Mouse (Mus musculus) spleen, postnatal 36 days (tissue): ENCODE data around the gene Cd59a.
A peak's percentile ranks its signal among the peaks of the same experiment; 100 is the strongest.
"Not testable (repeated sequence)": the region's sequence is repeated elsewhere in the genome, so short reads cannot be mapped to it uniquely, and the experiment has no call there.

ENCODE experiments used
- DNase-seq, 2 experiments: peaks; one replicate each; pipeline ENCODE4 v3.0.0; 2022; ENCODE audit warnings: low spot score in 2 of 2, mixed read lengths in 1 of 2

Gene Cd59a

DNA sequence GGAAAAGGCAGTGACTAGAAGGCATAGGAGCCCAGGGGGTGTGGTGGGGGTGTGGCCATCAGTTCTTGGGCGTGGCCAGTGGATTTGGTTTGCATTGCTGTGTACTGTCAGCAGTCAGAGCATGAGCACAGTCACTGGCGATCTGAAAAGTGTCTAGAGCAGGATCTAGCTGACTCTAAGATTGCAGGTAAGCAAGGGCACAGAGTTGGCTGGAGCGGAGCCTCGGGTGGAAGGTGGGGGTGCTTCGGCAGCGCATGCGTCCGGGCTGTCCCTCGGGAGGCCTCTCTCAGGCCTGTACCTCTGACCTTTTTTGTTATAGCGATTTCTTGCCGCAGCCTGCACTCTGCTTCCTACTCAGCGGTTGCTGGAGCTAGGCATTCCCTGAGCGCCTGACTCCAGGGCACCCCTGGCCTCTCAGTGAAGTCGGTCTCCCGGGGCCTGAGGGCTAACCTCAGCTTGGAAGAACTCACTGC, at the start of gene Cd59a:
TSS of gene Cd59a (plus strand) at position 61 of the 473 bp plus-strand sequence.
- peak; percentile 67 to 79 for DNase-seq

DNA sequence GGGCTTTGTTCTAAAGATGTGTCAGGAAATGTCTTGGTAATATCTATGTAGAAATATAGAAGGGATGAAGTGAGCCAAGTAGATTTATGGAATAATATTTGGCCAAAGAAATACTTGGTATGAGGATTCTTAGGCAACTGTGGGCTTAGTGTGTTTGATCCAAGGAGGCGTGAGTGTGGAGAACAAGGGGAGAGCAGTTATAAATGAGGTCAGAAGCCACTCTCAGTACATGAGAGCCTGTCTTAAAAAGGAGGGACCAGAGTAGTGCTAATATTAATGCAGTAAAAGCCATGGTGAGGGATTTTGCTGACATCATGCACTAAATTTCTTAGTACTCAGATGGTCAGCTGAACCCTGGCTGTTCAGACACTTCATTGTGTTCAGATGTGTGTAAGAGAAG, 37.2 kb upstream of the Cd59a start:
- no peak for DNase-seq

DNA sequence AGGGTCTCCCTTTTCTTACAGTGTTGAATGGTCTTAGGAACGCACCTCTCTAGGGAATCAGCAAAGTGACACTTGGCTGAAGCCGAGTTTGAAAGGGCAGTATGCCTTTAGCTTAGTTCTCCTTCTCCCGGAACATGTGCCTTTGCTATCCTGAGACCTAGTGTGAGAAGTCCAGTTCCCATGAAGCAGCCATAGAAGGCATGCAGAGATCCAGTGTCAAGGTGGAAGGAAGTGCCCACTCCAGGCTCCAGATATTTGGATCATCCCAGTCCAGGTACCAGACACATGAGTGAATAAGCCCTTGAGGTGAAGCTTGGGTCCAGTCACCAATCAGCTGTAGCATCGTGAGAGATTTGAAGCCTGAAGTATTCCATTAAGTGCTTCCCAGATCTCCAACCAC, 36.6 kb upstream of the Cd59a start:
- DNase-seq = no peak

DNA sequence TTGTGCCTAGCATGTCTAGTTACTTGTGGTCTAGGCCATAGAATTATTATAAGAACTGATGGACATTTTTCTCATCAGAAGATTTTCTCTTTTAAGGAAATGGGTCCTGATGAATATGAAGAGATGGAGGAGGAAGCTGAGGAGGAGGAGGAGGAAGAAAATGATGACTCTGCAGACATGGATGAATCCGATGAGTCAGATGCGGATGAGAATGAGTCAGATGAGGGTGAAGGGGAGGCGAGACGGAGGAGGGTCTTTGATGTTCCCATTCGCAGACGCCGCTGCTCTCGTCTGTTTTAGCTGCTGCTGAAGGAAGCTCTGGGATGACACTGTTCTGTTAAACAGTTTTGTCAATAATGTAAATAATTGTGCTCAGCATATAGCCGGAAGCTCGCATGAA, 35.8 kb upstream of the Cd59a start:
- DNase-seq = no peak

DNA sequence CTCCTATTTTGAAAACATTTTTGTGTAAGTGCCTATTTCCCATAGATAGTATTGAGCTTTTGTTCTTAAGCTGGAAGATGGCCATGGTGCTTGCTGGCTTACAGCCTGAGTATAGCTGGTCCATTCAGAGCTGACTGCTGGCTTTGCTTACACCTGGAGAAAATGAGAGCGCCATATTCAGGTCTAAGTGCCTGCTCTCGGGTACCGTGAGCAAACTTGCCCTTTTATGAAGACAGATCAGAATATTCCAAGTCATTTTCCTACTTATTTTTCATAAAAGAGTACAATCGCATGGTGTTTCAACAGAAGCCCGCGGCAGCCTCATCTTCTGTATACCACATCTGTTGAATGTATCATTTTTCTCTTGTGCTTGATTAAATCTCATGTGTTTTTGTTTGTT, 34.6 kb upstream of the Cd59a start:
- DNase-seq = no peak

DNA sequence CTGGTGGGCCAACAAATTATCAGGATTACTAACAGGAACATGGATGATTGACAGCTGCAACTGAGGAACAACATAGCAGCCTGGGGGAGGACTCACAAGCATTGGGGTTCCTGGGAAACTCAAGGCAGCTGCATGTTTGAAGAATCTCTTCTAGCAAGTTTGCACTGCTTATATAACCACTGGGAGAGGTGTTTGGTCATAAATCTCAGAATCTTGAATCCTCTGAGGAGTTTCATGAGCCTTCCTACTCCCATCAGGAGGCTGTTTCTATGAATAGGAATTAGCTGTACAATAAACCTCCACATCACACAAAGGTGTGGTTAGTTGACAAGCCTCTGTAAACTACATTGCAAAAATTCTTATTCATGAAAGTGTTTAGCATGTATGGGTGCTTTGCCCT, 32.9 kb upstream of the Cd59a start:
- no peak for DNase-seq

DNA sequence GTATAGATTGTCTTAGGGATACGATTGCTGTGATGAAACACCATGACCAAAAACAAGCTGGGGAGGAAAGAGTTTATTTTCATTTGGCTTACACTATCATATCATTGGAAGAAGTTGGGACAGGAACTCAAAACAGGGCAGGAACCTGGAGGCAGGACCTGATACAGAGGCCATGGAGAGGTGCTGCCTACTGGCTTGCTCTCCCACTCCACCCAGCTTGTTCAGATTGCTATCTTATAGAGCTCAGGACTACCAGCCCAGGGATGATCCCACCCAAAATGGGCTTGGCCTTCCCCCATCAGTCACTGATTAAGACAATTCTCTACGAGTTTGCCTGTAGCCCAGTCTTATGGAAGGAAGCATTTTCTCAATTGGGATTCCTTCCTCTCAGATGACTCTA, 31.4 kb upstream of the Cd59a start:
- no peak for DNase-seq

DNA sequence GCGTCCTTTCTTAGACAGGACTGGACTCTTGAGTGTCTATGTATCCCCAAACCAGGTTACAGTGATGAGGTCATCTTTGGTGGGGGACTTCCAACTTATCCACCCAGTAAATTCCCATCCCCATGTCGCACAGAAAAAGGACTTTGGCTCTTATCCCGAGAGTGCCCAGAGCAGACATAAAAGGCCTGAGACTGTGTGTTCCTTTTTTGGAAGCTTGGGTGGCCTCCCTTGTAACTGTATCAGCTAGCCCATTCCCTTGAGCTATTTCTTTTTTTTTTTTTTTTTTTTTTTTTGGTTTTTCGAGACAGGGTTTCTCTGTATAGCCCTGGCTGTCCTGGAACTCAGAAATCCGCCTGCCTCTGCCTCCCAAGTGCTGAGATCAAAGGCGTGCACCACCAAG, 30.1 kb upstream of the Cd59a start, which contains the start of gene Gm10912:
TSS of gene Gm10912 (plus strand) at position 301 of the 400 bp plus-strand sequence.
- not testable (repeated sequence) for DNase-seq

DNA sequence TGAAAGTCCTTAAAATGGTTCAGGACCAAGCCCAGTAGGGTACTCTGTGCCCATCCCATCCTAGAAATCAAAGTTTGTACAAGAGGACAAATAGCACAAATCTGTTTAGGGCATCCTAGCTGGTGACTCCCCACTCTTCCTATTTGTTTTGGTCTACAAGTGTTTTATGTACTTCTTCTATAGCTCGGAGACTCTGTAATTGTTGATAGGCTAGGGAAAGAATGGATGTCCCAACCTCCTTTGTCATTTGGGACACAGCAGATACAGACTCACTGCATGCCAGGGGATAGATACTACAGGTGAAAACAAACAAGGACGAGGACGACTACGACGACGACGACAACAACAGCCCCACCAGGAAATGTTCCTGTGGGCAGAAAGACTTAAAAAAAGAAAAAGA, 27.2 kb upstream of the Cd59a start, which contains the start of gene Gm10799:
TSS of gene Gm10799 (minus strand) at position 101 of the 400 bp plus-strand sequence.
- DNase-seq = not testable (repeated sequence)

DNA sequence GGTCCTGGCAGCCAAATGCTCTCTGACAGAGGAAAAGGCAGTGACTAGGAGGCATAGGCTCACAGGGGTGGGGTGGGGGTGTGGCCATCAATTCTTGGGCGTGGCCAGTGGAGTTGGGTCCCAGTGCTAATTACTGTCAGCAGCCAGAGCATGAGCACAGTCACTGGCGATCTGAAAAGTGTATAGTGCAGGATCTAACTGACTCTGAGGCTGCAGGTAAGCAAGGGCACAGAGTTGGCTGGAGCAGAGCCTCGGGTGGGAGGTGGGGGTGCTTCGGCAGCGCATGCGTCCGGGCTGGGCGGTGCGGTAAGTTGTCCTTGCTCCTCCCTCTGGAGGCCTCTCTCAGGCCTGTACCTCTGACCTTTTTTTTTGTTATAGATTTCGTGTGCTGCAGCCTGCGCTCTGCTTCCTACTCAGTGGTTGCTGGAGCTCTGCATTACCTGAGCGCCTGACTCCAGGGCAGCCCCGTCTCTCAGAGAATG, 25.9 kb upstream of the Cd59a start, which contains the start of gene Cd59b:
TSS of gene Cd59b (plus strand) at position 146 of the 482 bp plus-strand sequence.
- DNase-seq = peak; percentile 64 to 74

DNA sequence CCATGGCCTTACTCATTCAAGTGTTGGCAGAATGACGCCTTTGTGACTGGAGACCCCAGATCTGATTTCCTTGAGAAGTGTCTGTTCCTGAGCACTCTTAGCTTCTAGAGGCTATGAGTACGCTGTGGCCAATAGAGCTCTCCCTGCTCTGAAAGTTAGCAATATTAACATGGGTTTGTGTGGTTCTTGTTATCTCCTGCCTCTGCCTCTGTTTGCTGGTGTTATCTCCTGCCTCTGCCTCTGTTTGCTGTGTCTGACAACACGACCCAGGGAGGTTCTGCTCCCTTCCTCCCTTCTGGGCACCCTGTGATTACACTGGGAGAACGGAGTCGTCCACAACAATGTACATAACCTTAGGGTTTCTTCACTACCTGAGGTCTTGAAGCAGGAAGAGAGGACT, 17.3 kb upstream of the Cd59a start:
- peak in 1 of 2 experiments; percentile 21 for DNase-seq

DNA sequence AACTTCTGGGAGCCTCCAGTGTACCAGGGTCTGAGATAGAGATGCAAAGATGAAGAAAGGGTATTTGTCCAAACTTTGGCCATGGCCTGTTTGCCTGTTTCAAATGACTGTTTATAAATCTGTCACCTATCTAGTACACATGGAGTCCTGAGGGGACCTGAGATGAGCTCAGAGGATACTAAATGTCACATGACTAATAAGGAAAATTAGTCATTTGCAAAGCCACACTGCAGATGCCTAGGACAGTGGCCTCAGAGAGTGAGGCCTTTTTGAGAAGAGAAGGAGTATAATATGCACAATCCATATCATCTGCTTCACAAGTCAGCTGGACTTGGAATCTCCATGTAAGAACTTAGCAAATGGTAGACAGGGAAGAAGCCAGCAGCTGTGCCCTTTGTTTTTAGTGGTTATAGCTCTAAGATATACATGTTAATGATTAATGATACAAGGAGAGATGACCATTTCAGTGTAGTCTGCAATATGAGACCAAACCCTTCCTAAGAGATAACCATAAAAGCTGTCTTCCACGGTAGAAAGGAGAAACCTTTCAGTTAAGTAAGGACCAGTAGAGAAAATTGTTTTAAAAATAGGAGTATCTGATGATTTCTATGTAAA, 14.1 kb upstream of the Cd59a start:
- DNase-seq = not testable (repeated sequence)

DNA sequence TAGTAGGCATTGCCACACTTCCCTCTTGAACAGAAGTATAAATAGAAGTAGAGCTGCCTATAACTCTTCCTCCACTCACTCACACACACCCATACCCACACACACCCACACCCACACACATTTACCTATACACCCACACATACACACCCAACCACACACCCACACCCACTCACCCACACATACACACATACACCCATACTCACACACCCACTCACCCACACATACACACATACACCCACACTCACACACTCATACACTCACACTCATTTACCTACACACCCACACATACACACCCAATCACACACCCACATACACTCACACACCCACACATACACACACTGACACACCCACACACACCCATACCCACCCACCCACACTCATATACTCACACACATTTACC, 13.1 kb upstream of the Cd59a start:
- DNase-seq = no peak

DNA sequence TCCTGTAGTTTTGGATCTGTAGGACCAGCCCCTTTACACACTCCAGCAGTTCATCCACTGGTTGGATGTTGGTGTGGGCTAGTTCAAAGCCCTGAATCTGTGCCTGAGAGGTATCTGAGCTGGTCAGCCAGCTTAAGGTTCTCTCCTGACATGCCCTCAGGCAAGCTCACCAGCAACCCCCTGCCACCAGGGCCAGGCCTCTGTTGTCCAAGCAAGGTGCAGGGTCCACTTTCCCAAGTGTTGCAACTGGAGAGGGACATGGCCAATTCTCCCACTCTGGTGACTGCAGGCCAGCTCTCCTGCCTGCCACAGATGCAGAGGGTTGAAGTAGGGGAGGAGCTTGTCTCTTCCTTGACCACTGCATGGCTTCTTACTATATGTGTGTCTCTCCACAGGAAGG, 11.6 kb upstream of the Cd59a start:
- not testable (repeated sequence) for DNase-seq

DNA sequence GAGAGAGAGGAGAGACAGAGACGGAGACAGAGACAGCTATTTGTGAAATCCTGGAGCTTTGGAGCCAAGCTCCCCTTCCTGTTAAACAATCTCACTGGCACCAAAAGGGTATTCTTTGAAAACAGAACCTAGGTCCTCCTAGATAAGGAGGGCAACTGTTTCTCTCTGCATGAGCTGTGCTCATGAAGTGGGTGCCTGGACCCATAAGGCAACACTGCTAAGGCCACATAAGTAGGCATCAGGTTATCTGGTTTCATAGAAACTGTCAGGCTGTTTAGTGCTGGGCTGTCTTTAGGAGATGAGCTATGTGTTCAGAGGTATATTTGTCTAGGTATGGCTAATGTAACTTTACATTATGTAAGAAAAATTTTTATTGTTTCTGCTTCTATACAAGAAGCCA, 8.0 kb upstream of the Cd59a start:
- not testable (repeated sequence) for DNase-seq

DNA sequence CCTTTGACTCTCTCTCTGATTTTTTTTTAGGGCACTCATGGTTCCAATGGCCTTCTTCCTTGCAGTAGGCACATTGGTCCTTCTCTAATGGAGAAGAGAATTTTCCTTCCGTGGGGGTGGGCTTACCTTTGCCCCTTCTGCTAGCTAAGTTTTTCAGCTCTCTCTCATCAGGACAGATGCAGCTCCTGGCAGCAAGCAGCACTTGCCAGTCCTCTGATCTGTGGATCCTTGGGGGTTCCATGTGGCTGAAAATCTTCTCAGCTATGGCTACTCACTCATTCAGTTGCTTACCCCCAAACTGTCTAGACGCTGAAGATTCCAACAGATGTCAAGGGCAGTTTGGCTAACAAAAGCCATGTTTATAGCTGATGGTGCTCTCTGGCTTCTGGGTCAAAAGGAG, 2.3 kb upstream of the Cd59a start:
- no peak for DNase-seq

DNA sequence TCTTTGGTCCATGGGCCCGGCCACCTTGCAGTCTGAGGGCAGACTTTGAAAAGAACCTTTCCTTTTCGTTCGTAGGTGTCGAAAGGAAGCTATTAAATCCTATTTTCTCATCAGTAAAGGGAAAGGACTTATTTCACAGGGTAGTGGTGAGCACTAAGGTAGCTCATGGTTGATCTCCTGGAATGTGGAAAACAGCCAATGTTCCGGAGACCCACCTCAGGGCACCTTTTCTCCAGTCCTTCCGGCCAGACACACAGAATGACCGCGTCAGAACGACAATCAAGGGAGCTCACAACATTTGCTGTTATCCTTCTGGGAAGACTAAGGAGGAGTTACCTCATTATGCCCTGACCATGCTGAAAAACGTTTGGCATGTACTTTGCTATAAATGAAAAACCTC, 655 bp downstream of the Cd59a start:
- DNase-seq = no peak

DNA sequence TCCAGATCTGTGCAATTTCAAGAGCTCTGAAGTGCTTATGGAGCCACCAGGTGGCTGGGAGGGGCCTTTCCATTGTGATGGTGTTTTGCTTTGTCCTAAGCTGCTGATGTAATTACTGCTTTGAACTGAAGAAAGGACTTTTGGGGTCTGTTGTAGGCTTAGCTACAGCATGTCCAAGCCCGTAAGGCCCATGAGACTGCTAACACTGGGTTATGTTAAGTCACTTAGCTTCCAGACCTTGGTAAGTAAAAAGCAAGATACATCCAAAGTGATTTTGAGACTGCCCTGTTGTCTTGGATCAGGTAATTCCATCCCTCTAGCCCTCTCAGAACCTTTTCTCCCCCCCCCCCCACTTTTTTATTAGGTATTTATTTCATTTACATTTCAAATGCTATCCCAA, 1.2 kb downstream of the Cd59a start:
- DNase-seq = not testable (repeated sequence)

DNA sequence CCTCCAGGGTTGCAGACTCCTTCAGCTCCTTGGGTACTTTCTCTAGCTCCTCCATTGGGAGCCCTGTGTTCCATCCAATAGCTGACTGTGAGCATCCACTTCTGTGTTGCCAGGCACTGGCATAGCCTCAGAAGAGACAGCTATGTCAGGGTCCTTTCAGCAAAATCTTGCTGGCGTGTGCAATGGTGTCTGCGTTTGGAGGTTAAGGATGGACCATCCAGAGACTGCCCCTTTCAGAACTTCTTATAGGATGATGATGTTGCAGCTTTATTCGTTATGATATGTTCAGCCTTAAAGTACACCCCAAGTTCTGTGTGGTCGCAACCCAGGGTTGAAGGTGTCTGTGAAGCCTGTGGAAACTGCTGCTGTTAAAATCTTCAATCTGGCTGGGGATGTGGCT, 1.8 kb downstream of the Cd59a start:
- DNase-seq = not testable (repeated sequence)

DNA sequence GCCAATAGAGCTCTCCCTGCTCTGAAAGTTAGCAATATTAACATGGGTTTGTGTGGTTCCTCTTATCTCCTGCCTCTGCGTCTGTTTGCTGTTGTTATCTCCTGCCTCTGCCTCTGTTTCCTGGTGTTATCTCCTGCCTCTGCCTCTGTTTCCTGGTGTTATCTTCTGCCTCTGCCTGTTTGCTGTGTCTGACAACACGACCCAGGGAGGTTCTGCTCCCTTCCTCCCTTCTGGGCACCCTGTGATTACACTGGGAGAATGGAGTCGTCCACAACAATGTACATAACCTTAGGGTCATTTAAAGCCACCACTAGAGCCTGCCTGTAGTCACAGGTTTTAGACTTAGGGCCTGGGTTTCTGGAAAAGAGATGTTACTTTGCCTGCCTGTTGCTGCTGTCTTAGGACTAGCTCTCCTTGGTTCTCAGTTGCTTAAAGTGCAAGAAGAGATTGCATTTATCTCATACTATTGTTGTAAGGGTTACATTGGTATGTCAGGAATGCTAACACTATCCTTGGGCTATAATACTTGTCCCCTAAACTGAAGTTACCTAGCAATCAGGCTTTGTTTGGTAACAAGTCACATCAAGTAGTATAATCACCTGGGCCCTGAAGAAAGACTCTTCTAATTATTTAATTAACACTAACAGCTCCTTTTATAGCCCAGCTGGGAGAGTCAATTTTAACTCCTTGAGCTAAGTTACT, 3.1 kb downstream of the Cd59a start:
- peak; percentile 23 to 33 for DNase-seq

DNA sequence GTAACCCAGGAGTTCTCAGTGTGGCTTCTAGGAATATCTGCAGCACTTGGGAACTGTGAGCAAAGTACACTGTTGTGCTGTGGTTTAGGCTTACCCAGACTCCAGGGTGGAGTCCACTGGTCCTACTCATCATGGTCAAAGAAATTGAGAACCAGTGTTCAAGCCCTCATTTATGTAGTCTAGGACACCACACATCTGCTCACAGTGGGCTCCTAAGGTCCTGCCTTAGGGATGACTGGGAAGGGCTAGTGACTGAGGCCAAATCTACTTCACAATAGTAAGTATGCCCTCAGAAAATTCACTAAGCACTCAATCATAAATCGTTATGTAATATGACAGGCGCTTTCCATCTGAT, 3.6 kb downstream of the Cd59a start:
- DNase-seq = no peak

DNA sequence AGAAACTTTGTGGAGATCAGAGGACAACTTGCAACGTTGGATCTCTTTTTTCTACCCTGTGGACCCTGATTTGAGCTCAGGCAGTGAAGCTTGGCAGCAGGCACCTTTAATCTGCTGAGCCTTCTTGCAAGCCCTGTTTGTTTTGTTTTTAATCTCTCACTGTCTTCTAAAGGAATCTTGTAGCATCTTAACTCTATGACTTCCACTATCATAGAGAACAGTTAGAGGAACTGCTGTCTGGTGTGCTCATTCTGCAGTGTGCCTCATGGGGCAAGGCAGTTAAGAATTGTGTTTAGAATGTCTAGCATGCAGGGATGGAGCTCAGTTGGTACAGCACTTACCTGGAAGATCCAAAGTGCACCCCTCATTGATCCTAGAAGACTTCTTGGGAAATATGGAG, 4.3 kb downstream of the Cd59a start:
- no peak for DNase-seq

DNA sequence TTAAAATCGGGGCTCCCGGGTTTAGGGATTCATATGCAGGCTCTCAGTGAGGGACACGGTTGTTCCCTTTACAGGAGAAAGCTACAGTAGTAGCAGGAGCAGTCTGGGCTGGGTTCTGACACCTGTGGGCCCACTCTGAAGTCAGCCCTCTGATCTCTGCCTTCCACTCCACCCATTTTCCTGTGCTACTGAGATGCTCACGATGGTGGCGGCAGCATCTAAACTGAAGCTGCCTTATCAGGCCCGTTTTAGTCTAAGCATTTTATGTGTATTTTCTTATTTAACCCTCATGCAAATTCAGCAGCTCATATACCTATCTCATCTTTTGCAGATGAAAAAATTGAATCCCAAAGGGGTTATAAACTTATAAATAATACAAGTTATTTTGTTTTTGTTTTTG, 9.2 kb downstream of the Cd59a start:
- no peak for DNase-seq
